Mouse (Mus musculus) E14TG2a.4 (cell line): Measurements from ENCODE around the gene Prickle2.

Experiments used
- CTCF ChIP-seq: conservative IDR thresholded peaks from 2 replicates; pipeline ENCODE4 v1.5.1; 2014; ENCODE audit warnings: low read length
- NANOG ChIP-seq: IDR thresholded peaks from 2 replicates; pipeline ENCODE4 v1.6.1; 2014; ENCODE audit warnings: borderline replicate concordance, low read length, mixed read lengths

DNA sequence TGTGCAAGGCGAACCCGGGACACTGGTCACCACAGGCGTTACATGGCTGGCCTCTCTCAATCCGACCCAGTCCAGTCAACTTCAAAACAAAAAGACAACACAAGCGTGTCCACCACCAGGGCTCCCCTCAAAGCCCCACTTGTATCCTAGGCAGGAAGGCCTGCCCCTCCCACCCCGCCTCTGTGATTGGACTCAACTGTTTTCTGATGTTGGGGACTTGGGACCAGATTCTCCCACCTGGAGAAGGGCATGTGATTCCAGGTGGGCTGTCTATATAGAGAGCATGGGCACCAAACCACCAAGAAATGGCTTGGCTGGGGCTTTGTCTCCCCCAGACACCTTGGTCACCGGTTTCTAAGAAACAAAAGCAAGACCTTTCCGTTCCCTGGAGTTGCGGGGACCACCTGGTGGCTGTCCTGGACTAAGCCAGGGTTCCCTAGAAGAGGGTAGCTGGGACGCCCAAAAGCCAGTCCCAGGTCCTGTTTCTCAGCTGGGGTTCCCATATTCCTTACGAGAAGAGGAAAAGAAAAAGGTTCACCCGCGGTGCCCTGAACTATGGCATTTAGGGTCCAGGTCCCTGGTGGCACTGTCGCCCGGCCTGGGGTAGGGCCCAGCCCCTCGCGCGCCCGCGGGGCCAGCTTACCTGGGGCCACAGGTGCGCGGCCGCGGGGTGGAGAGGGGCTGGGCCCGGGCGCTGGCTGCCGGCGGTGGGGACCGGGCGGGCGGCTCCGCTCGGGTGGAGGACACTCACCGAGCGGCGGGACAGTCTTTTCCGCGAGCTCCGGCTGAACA lies 406 bp downstream of the Prickle2 start:
- no peak for TF ChIP-seq CTCF
- no peak for TF ChIP-seq NANOG
